Mouse (Mus musculus): ENCODE measurements around the gene Trem2.
A peak's percentile ranks its signal among the peaks of the same experiment; 100 is the strongest.

Gene Trem2

DNA sequence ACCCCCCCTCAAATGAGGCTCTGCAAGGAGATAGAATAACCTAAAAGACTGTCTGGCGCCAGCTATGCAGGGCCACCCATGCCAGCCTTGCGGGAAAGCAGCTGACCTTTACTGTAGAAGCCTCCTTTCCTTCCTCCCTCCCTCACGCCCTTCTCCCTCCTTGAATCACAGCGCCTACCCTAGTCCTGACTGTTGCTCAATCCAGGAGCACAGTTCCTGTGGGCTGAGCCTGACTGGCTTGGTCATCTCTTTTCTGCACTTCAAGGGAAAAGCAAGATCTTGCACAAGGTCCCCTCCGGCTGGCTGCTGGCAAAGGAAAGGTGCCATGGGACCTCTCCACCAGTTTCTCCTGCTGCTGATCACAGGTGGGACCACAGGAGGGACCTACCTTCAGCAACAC, at the start of gene Trem2:
Gene Trem2, plus strand, starts transcription at position 171 of the 400 bp plus-strand sequence.
- DNase-seq (ENCODE audit: low spot score in 2 of 2): no peak

- peak in 1 of 2 experiments; percentile 14 for DNase-seq (ENCODE audit: low spot score in 2 of 2)
Observed at GRCm38 (mm10) chr17:48299203-48299602, 47.0 kb upstream of the Trem2 start, which contains the start of gene Treml2. Gene Treml2, plus strand, starts transcription at chr17:48299498.

DNA sequence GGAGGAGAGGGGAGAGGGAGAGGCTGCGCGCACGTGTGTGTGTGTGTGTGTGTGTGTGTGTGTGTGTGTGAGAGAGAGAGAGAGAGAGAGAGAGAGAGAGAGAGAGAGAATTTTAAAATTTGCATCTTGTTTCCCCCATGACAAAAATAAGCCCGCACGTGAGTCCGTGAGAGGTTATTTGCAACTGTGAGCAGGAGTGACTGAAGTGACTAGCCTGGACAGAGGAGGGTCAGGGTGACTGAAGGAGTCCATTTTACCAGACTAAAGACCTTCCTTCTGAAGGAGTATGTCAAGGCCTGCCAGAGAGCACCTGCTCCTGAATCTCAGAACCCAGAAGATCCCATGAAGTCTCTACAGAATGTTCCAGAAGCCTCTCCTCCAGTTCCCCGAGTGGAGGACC, 46.4 kb upstream of the Trem2 start:
- peak in 1 of 2 experiments; percentile 76 for DNase-seq (ENCODE audit: low spot score in 2 of 2)

GRCm38 (mm10) chr17:48300199-48300598, 46.0 kb upstream of the Trem2 start:
- peak in 1 of 2 experiments; percentile 83 for DNase-seq (ENCODE audit: low spot score in 2 of 2)

DNA sequence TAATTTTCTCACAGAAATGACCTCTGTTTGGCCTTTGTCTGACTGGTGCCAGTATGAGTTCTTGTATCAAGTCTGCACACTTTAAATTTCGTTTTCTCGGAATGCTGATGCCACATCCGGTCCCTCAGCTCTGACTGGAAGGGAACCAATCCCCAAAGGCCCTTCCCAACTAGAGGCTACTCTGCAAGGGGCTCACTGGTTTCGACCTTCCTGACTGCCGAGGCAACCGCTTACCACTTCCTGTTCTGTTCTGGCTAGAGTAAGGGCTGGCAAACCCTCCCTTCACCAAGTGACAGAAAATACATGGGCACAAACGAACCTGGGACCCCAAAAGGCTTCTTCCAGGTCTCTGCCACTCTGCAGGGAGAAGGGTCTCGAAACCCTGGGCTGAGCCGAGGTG, 45.3 kb upstream of the Trem2 start:
- DNase-seq (ENCODE audit: low spot score in 2 of 2): peak; percentile 53 to 64

GRCm38 (mm10) chr17:48301792-48302191, 44.4 kb upstream of the Trem2 start:
- DNase-seq (ENCODE audit: low spot score in 2 of 2): no peak

DNA sequence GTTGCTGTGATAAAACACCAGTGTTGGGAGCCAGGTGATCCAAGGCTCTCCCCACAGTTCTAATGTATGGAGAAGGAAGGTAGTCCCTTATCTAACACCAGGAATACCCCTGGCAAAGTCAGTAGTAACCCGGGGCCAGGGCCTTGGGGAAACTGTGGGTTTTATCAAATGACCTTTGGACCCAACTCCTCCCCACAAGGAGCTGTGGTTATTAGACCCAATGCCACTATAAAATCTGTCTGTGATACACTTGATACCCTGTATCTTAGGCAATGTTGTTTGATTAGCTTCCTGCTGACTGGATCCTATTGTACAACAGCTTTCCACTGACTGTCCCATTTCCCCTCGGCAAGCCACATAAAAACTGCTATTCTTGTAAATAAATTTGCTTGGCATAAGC, 34.1 kb upstream of the Trem2 start:
- DNase-seq (ENCODE audit: low spot score in 2 of 2): no peak

- peak in 1 of 2 experiments; percentile 41 for DNase-seq (ENCODE audit: low spot score in 2 of 2)
Observed at GRCm38 (mm10) chr17:48315905-48316579, 30.2 kb upstream of the Trem2 start, which contains the start of gene B430306N03Rik. Gene B430306N03Rik, plus strand, starts transcription at chr17:48316141.

- no peak for DNase-seq (ENCODE audit: low spot score in 2 of 2)
Observed at GRCm38 (mm10) chr17:48318686-48319085, 27.5 kb upstream of the Trem2 start.

GRCm38 (mm10) chr17:48321279-48321678, 24.9 kb upstream of the Trem2 start:
- DNase-seq (ENCODE audit: low spot score in 2 of 2): no peak

- DNase-seq (ENCODE audit: low spot score in 2 of 2): no peak
Observed at GRCm38 (mm10) chr17:48323236-48323635, 23.0 kb upstream of the Trem2 start.

- DNase-seq (ENCODE audit: low spot score in 2 of 2): no peak
Observed at GRCm38 (mm10) chr17:48324258-48324657, 21.9 kb upstream of the Trem2 start.

- no peak for DNase-seq (ENCODE audit: low spot score in 2 of 2)
Observed at GRCm38 (mm10) chr17:48325093-48325492, 21.1 kb upstream of the Trem2 start.

DNA sequence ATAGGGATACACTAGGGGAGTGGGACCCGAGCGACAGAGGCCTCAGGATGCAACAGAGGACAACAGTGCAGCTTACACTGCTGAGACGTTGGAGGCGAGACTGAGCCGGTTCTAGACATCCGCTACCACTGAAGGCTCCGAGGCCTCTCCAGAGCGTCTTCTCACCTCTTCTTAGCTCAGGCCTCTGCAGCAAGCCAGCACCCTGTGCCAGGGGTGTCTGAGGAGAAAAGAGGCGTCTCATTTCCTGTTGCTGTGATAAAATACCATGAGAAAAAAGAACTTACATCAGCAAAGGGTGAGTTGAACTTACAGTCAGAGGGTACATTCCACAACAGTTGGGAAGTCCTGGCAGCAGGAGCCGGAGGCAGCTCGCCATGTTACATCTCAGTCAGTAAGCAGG, 20.6 kb upstream of the Trem2 start:
- no peak for DNase-seq (ENCODE audit: low spot score in 2 of 2)

- DNase-seq (ENCODE audit: low spot score in 2 of 2): no peak
Observed at GRCm38 (mm10) chr17:48326656-48327055, 19.5 kb upstream of the Trem2 start.

DNA sequence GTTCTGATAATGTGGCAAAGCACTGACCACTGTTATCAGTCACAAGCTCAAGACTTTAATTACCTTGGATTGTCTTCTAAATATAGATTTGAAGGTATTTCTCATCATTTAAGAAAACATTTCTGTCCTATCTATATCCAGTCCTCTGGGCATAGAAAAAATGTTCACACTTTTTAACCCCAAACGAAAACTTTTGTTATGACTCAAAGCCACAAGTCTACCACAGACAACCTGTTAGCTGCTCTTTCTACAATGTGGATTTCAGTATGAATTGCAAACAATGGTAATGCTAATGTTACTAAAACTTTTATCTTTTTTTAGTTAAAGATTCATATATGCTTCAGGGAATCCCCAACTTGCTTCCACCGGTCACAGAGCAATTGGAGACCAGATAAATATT, 13.7 kb upstream of the Trem2 start:
- DNase-seq (ENCODE audit: low spot score in 2 of 2): peak in 1 of 2 experiments; percentile 44

DNA sequence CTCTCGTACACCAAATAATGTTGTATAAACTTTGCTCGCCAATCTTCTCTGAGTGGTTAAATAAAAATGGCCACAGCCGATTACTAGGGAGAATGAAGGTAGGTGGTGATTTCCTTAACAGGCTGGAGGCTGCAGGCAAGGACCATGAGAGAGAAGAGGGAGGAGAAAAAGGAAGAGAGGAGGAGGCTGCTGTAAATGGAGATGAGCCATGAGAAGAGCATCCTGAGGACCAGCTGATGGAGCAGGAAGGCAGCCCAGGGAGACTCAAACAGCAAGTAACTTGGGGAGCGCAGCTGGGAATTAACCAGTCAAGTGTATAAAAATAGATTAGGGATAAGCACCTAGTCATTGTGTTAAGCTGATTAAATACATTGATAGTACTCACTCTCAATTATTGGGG, 12.0 kb upstream of the Trem2 start:
- no peak for DNase-seq (ENCODE audit: low spot score in 2 of 2)

DNA sequence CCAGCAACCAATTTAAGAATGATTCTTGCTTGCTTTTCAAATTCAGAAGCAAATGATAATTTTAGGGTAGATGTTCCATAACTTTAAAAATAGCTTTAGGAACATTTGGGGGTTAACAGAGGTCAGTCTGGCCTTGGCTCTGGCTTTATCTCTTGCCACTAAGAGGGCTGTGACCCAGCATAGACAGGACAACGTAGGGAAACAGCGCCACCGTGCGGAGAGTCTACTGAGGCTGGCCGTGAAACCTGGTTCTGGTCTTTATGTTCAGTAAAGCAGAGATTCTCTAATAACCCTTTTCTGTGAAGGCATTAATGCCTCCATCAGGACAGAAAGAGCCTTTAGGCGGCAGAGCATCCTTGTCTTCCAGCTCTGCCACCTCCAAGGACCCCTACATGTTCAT, 9.3 kb upstream of the Trem2 start:
- DNase-seq (ENCODE audit: low spot score in 2 of 2): peak; percentile 69 to 84

DNA sequence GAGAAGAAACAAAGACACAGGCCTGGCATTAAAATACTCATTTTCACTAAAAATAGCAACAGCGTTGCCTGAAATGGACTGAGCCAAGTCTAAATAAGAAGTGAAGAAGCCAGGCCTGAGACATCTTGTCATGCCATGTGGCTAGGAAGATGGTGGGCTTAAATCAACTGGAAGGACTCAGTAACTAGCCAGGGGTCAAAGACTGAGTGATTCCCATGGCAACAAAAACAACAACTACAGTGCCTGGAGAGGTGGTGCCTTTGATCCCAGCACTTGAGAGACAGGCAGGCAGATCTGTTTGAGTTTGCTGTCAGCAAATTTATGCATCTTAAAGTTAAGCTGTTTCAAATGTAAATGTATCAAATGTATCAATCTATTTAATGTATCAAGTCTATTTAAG, 5.9 kb upstream of the Trem2 start:
- DNase-seq (ENCODE audit: low spot score in 2 of 2): no peak

DNA sequence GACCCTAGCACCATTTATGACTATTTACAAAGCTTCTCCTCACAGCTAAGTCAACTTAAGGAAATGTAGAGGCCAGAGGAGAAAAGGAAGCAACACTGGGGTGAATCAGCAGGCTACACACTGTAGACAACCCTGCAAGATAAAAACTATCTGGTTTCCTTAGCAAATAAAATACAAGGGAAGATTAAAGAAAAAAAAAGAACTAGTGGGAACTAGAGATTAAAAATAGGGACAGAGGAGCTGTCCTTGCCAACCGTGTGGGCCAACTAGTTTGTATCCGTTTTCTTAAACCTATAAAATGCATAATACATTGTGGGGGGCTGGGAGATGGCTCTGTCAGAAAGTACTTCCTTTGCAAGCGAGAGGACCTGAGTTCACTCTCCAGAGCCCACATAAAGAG, 4.3 kb upstream of the Trem2 start:
- DNase-seq (ENCODE audit: low spot score in 2 of 2): no peak

GRCm38 (mm10) chr17:48343065-48343464, 3.1 kb upstream of the Trem2 start:
- no peak for DNase-seq (ENCODE audit: low spot score in 2 of 2)

GRCm38 (mm10) chr17:48345824-48346223, 377 bp upstream of the Trem2 start:
- no peak for DNase-seq (ENCODE audit: low spot score in 2 of 2)

DNA sequence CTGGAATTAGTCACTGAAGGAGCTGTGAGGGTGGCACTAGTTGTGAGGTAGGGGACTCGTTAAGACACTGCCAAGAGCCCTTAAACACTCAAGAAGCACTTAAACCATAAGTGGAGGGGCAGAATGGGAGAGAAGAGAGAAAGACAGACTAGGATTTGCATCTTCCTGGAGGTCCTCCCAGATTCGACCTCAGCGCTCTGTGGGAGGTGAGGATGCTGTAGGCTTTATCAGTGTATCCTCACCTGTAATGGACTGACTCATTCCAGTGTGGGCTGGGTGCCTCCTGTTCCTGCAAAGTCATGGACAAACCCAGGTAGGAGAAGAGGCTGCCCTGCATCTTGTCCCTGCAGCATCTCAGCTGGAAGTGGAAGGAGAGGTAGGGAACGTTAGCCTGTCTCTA, 633 bp downstream of the Trem2 start:
- no peak for DNase-seq (ENCODE audit: low spot score in 2 of 2)

- no peak for DNase-seq (ENCODE audit: low spot score in 2 of 2)
Observed at GRCm38 (mm10) chr17:48347287-48347686, 1.1 kb downstream of the Trem2 start.

Data from natural killer cell, adult 2 months (primary cell).